Mouse (Mus musculus) midbrain, embryonic 16.5 days (tissue): ENCODE data around the gene Fam57a. TPM values are rescaled to one million over a fixed set of nuclear protein-coding genes. Genes with fewer than 3 reads are reported as not detected.

Experiments
- ATAC-seq: fragments of 200-750 bp; cut with Nextera tagmentation; 2 replicates; pipeline ENCODE4 v1.8.0; 2017; ENCODE audit warnings: moderate TSS enrichment
- H3K27ac ChIP-seq: fragments of 300-500 bp; sonication (generic); 2 replicates; pipeline ENCODE4 v1.5.1; 2014; ENCODE audit warnings: mild to moderate bottlenecking, low read length, mixed read lengths
- H3K27me3 ChIP-seq: fragments of 300-500 bp; sonication (generic); 2 replicates; pipeline ENCODE4 v1.6.1; 2014; ENCODE audit warnings: low read depth, low read length, mixed read lengths; ENCODE audit not compliant: control insufficient read depth, insufficient read depth
- H3K36me3 ChIP-seq: fragments of 300-500 bp; sonication (generic); 2 replicates; pipeline ENCODE4 v1.6.1; 2014; ENCODE audit warnings: mild to moderate bottlenecking, low read length, moderate library complexity, mixed read lengths; ENCODE audit not compliant: control insufficient read depth, insufficient read depth
- H3K4me1 ChIP-seq: fragments of 300-500 bp; sonication (generic); 2 replicates; pipeline ENCODE4 v1.6.1; 2014; ENCODE audit warnings: mild to moderate bottlenecking, low read length, mixed read lengths; ENCODE audit not compliant: control insufficient read depth, insufficient read depth
- H3K4me2 ChIP-seq: fragments of 300-500 bp; sonication (generic); 2 replicates; pipeline ENCODE4 v1.6.1; 2014; ENCODE audit warnings: mild to moderate bottlenecking, low read length, mixed read lengths
- H3K4me3 ChIP-seq: fragments of 300-500 bp; sonication (generic); 2 replicates; pipeline ENCODE4 v1.5.1; 2014; ENCODE audit warnings: low read depth, mild to moderate bottlenecking, low read length, moderate library complexity, mixed read lengths
- H3K9ac ChIP-seq: fragments of 300-500 bp; sonication (generic); 2 replicates; pipeline ENCODE4 v1.6.1; 2014; ENCODE audit warnings: low read depth, low read length, mixed read lengths
- H3K9me3 ChIP-seq: fragments of 300-500 bp; sonication (generic); replicated peaks from 2 replicates; pipeline ENCODE4 v1.6.1; 2014; ENCODE audit warnings: mild to moderate bottlenecking, low read length, mixed read lengths; ENCODE audit not compliant: control insufficient read depth, poor library complexity, severe bottlenecking
- WGBS: fragments of 180-500 bp; shearing (Covaris S2); extraction: QIAGEN DNeasy Blood & Tissue Kit; methylation state at CpG from one replicate; pipeline ENCODE4 v1.1.7; 2014; 5-methylcytosine and 5-hydroxymethylcytosine counted together
- polyA plus RNA-seq: library from polyadenylated mRNA; unstranded; fragments of >200 nt; fragmentation: Nextera tagmentation; extraction: Ambion mirVana; gene quantifications from 2 replicates; pipeline ENCODE4 v1.2.1, GENCODE M21; 2015

The Fam57a gene
- polyA plus RNA-seq, 1 experiment from 2014 or later, result 27.5 TPM

GRCm38 (mm10) chr11:76262611-76263351 lies 83.3 kb downstream of the Fam57a start:
- Histone ChIP-seq H3K4me1 (peaks cover 24% of the 10 kb centered on the region), H3K9ac (peak overlapping the region; percentile 1; the same call in 1 of the 2 replicates), H3K9me3 (no peaks in the 10 kb centered on the region), H3K36me3 (no peaks in the 10 kb centered on the region), H3K4me2 (peak overlapping the region; percentile 2; the same call in 1 of the 2 replicates), H3K4me3 (no peak overlapping the region), H3K27ac (no peak overlapping the region), H3K27me3 (no peaks in the 10 kb centered on the region)
- no peak for ATAC-seq
- WGBS, result 10% methylated on average over 19 of the region's 19 CpGs

Other genes starting within 250 kb of the Fam57a start
- 3.4 and 4.9 TPM in 2 replicates for gene Rph3al, start 241.2 kb upstream of the Fam57a start, polyA plus RNA-seq
- 6.0 and 7.0 TPM in 2 replicates for gene 1700016K19Rik, start 179.8 kb upstream of the Fam57a start, polyA plus RNA-seq
- 12.7 and 13.5 TPM in 2 replicates for gene Rflnb, start 151.9 kb upstream of the Fam57a start, polyA plus RNA-seq
- gene Vps53, start within 50 bp of the Fam57a start, polyA plus RNA-seq, result 70.9 and 72.3 TPM in 2 replicates
- 0.40 and 1.0 TPM in 2 replicates for gene Dbil5, start 37.9 kb downstream of the Fam57a start, polyA plus RNA-seq
- 13.8 and 15.4 TPM in 2 replicates for gene Gemin4, start 38.0 kb downstream of the Fam57a start, polyA plus RNA-seq
- gene Mrm3, start 64.0 kb downstream of the Fam57a start, polyA plus RNA-seq, result 25.4 and 26.5 TPM in 2 replicates
- gene Glod4, start 64.1 kb downstream of the Fam57a start, polyA plus RNA-seq, result 121 and 123 TPM in 2 replicates
- gene Nxn, start 219.5 kb downstream of the Fam57a start, polyA plus RNA-seq, result 16.3 and 17.4 TPM in 2 replicates
- 95.9 and 105 TPM in 2 replicates for gene Timm22, start 227.3 kb downstream of the Fam57a start, polyA plus RNA-seq